Comparison of ENCODE assay signal across 12 mouse cellular contexts in the genomic region with DNA sequence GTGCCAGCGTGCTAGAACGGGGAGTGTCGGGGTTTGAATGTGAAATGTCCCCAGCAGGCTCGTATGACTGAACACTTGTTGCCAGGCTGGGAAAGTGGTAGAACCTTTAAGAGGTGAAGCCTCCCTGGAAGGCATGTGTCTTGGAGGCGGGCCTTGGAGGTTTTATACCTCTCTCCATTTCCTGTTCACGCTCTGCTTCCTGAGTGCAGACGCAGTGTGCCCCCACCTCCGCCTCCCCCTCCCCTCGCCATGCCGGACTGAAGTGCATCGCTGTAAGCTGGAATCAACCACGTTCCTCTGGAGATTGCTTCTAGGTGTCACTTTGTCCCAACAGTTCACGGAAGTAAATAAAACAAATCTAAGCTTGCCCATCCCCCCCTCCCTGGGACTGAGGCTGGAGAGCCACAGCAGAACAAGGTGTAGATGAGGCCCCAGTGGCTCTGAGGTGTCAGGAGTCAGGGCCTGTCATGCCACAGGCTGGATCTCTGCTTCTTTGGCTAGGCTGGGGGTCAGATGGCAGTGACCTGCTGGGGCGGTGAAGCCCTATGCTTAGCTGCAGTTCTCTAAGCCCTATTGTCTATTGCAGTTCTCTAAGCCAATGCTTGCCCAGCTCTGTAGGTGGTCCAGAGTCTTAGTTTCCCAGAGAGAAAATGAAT. TPM values are rescaled to one million over a fixed set of nuclear protein-coding genes. Genes with fewer than 3 reads are reported as not detected.
A peak's percentile ranks its signal among the peaks of the same experiment; 100 is the strongest.
DNase-seq lines count a peak whose midpoint lies in the region; ATAC-seq and TF ChIP-seq lines count a peak whose summit lies in the region.
"Had no signal": no experiment of that assay in that cellular context is flagged by ENCODE, and none has a peak within 500 bp of the region (broad histone marks: within the 10 kb centered on the region; RNA-seq: fewer than 3 reads in every experiment).

No protein-coding gene starts in this region.

- no peak for TF ChIP-seq CTCF in lung, postnatal 0 days (IDR thresholded peaks at IDR 0.05)

- H3K9ac ChIP-seq in forebrain, embryonic 16.5 days (replicated peaks; ENCODE audit: low read depth, low read length) = no peak overlapping the region
- no peak overlapping the region for H3K9ac ChIP-seq in lung, postnatal 0 days (replicated peaks; ENCODE audit: low read depth)
- no peak overlapping the region for H3K9ac ChIP-seq in stomach, embryonic 15.5 days
- H3K9ac ChIP-seq: neural tube, embryonic 12.5 days had no signal

- peak overlapping the region; percentile 13 for H3K4me3 ChIP-seq in forebrain, embryonic 10.5 days
- no peak overlapping the region for H3K4me3 ChIP-seq in forebrain, embryonic 16.5 days (replicated peaks; ENCODE audit: low read length)
- H3K4me3 ChIP-seq in lung, postnatal 0 days (ENCODE audit: low read depth, low read length) = no peak overlapping the region
- H3K4me3 ChIP-seq in stomach, embryonic 15.5 days (replicated peaks) = no peak overlapping the region
- H3K4me3 ChIP-seq in heart, embryonic 10.5 days = no peak overlapping the region
- H3K4me3 ChIP-seq: hindbrain, embryonic 13.5 days; neural tube, embryonic 12.5 days had no signal

- TF ChIP-seq EP300 in lung, postnatal 0 days (IDR thresholded peaks at IDR 0.05) = no peak

- no peak overlapping the region for H3K4me2 ChIP-seq in forebrain, embryonic 16.5 days (ENCODE audit: low read length)
- H3K4me2 ChIP-seq in lung, postnatal 0 days (replicated peaks; ENCODE audit: low read depth, low read length) = peak overlapping the region; percentile 25
- H3K4me2 ChIP-seq in stomach, embryonic 15.5 days = peak overlapping the region; percentile 26; the same call in 1 of the 2 replicates
- H3K4me2 ChIP-seq: hindbrain, embryonic 13.5 days; neural tube, embryonic 12.5 days had no signal

- no peak for DNase-seq in forebrain, embryonic 10.5 days (ENCODE audit: extremely low spot score, low spot score)
- no peak for DNase-seq in lung, postnatal 0 days (ENCODE audit: low spot score)
- DNase-seq in lung, postnatal 36 days = no peak
- DNase-seq in frontal cortex, postnatal 36 days (ENCODE audit: low spot score in 2 of 2) = no peak
- no peak for DNase-seq in heart, embryonic 10.5 days (ENCODE audit: low spot score)
- DNase-seq: cerebellum, adult 9-10 months had no signal

- no peak for ATAC-seq in forebrain, embryonic 16.5 days
- no peak for ATAC-seq in lung, postnatal 0 days
- ATAC-seq in inflammation-experienced regulatory T-cells, adult 6 months = peak; percentile 62
- ATAC-seq in stomach, embryonic 15.5 days (ENCODE audit: insufficient read depth, low FRiP score, low read depth) = no peak

- WGBS in forebrain, embryonic 10.5 days = 21% methylated on average over 14 of the region's 14 CpGs
- 23% methylated on average over 14 of the region's 14 CpGs for WGBS in forebrain, embryonic 16.5 days
- WGBS in lung, postnatal 0 days = 15% methylated on average over 14 of the region's 14 CpGs
- 21% methylated on average over 14 of the region's 14 CpGs for WGBS in stomach, embryonic 15.5 days
- 30% methylated on average over 14 of the region's 14 CpGs for WGBS in heart, embryonic 10.5 days

- H3K4me1 ChIP-seq in forebrain, embryonic 10.5 days = peaks cover 23% of the 10 kb centered on the region
- peaks cover 10% of the 10 kb centered on the region for H3K4me1 ChIP-seq in forebrain, embryonic 16.5 days (replicated peaks; ENCODE audit: control insufficient read depth, insufficient read depth, low read length)
- H3K4me1 ChIP-seq in lung, postnatal 0 days (ENCODE audit: insufficient read depth, low read depth, low read length) = no peaks in the 10 kb centered on the region
- H3K4me1 ChIP-seq in stomach, embryonic 15.5 days = no peaks in the 10 kb centered on the region
- H3K4me1 ChIP-seq in heart, embryonic 10.5 days = peaks cover 4% of the 10 kb centered on the region; the same call in 1 of the 2 replicates

- H3K9me3 ChIP-seq in forebrain, embryonic 10.5 days = no peaks in the 10 kb centered on the region
- H3K9me3 ChIP-seq in forebrain, embryonic 16.5 days (ENCODE audit: control insufficient read depth, low read length) = no peaks in the 10 kb centered on the region
- no peaks in the 10 kb centered on the region for H3K9me3 ChIP-seq in lung, postnatal 0 days (ENCODE audit: low read length)
- H3K9me3 ChIP-seq in stomach, embryonic 15.5 days = no peaks in the 10 kb centered on the region
- H3K9me3 ChIP-seq in heart, embryonic 10.5 days = no peaks in the 10 kb centered on the region
- H3K9me3 ChIP-seq: hindbrain, embryonic 13.5 days; neural tube, embryonic 12.5 days had no signal

- H3K36me3 ChIP-seq in forebrain, embryonic 10.5 days (replicated peaks) = no peaks in the 10 kb centered on the region
- H3K36me3 ChIP-seq in forebrain, embryonic 16.5 days (ENCODE audit: control insufficient read depth, insufficient read depth) = no peaks in the 10 kb centered on the region
- H3K36me3 ChIP-seq in lung, postnatal 0 days (ENCODE audit: insufficient read depth, low read length) = no peaks in the 10 kb centered on the region
- no peaks in the 10 kb centered on the region for H3K36me3 ChIP-seq in stomach, embryonic 15.5 days
- no peaks in the 10 kb centered on the region for H3K36me3 ChIP-seq in heart, embryonic 10.5 days
- H3K36me3 ChIP-seq: neural tube, embryonic 12.5 days had no signal

- H3K27me3 ChIP-seq in forebrain, embryonic 10.5 days (ENCODE audit: poor library complexity, severe bottlenecking) = peaks cover 78% of the 10 kb centered on the region
- H3K27me3 ChIP-seq in forebrain, embryonic 16.5 days (replicated peaks; ENCODE audit: control insufficient read depth, insufficient read depth, low read length) = no peaks in the 10 kb centered on the region
- no peaks in the 10 kb centered on the region for H3K27me3 ChIP-seq in lung, postnatal 0 days (replicated peaks; ENCODE audit: insufficient read depth, low read length)
- peaks cover 11% of the 10 kb centered on the region for H3K27me3 ChIP-seq in stomach, embryonic 15.5 days (replicated peaks)
- H3K27me3 ChIP-seq in heart, embryonic 10.5 days (ENCODE audit: insufficient read depth, poor library complexity, severe bottlenecking) = peaks cover 88% of the 10 kb centered on the region

- H3K27ac ChIP-seq in forebrain, embryonic 10.5 days = no peak overlapping the region
- no peak overlapping the region for H3K27ac ChIP-seq in forebrain, embryonic 16.5 days (ENCODE audit: low read length)
- H3K27ac ChIP-seq in lung, postnatal 0 days (ENCODE audit: low read length) = no peak overlapping the region
- H3K27ac ChIP-seq in stomach, embryonic 15.5 days = no peak overlapping the region
- H3K27ac ChIP-seq in heart, embryonic 10.5 days = no peak overlapping the region
- H3K27ac ChIP-seq: hindbrain, embryonic 13.5 days; macrophage; neural tube, embryonic 12.5 days had no signal

RNA-seq across cellular contexts. Expression of a gene that starts 18.0 kb away (rescaled TPM):
- polyA plus RNA-seq in forebrain, embryonic 10.5 days (2016; fragmentation: Nextera tagmentation; extraction: Ambion mirVana) = 0.06 TPM in 1 of 2 replicates, not detected in the other
- 0.43 and 1.3 TPM in 2 replicates for polyA plus RNA-seq in forebrain, embryonic 16.5 days (2015; fragmentation: Nextera tagmentation; extraction: Ambion mirVana)
- not detected in 2 replicates for polyA plus RNA-seq in lung, postnatal 0 days (2015; fragmentation: Nextera tagmentation; extraction: Ambion mirVana)
- polyA plus RNA-seq in inflammation-experienced regulatory T-cells, adult 6 months (2017; shearing (Covaris generic)) = not detected
- 0.08 and 0.14 TPM in 2 replicates for polyA plus RNA-seq in stomach, embryonic 15.5 days (2015; fragmentation: Nextera tagmentation; extraction: Ambion mirVana)
- 0.11 TPM in 1 of 2 replicates, not detected in the other for polyA plus RNA-seq in heart, embryonic 10.5 days (2016; fragmentation: Nextera tagmentation; extraction: Ambion mirVana)
- polyA plus RNA-seq: macrophage had no signal

RNA-seq across cellular contexts. Expression of a gene that starts 36.6 kb away (rescaled TPM):
- 11.9 and 15.0 TPM in 2 replicates for polyA plus RNA-seq in forebrain, embryonic 10.5 days (2016; fragmentation: Nextera tagmentation; extraction: Ambion mirVana)
- polyA plus RNA-seq in forebrain, embryonic 16.5 days (2015; fragmentation: Nextera tagmentation; extraction: Ambion mirVana) = 41.1 and 43.8 TPM in 2 replicates
- polyA plus RNA-seq in lung, postnatal 0 days (2015; fragmentation: Nextera tagmentation; extraction: Ambion mirVana) = 1.9 and 2.0 TPM in 2 replicates
- not detected for polyA plus RNA-seq in inflammation-experienced regulatory T-cells, adult 6 months (2017; shearing (Covaris generic))
- 10.2 and 12.1 TPM in 2 replicates for polyA plus RNA-seq in stomach, embryonic 15.5 days (2015; fragmentation: Nextera tagmentation; extraction: Ambion mirVana)
- polyA plus RNA-seq in heart, embryonic 10.5 days (2016; fragmentation: Nextera tagmentation; extraction: Ambion mirVana) = 4.3 and 6.8 TPM in 2 replicates
- polyA plus RNA-seq: macrophage had no signal
